Mouse (Mus musculus) hindbrain, postnatal 0 days (tissue): Measurements from ENCODE around the gene Mettl5. TPM values are rescaled to one million over a fixed set of nuclear protein-coding genes. Genes with fewer than 3 reads are reported as not detected.

Experiments
- ATAC-seq: fragments of 200-750 bp; cut with Nextera tagmentation; 2 replicates; pipeline ENCODE4 v1.8.0; 2017; ENCODE audit warnings: mild to moderate bottlenecking, moderate TSS enrichment, moderate library complexity
- DNase-seq: peaks from one replicate; pipeline ENCODE4 v3.0.0-alpha.2; 2015; ENCODE audit warnings: low spot score
- H3K27ac ChIP-seq: fragments of 300-500 bp; sonication (generic); 2 replicates; pipeline ENCODE4 v1.5.1; 2014; ENCODE audit warnings: mild to moderate bottlenecking
- H3K27me3 ChIP-seq: fragments of 300-500 bp; sonication (generic); 2 replicates; pipeline ENCODE4 v1.6.1; 2014; ENCODE audit warnings: low read length, mixed read lengths; ENCODE audit not compliant: insufficient read depth
- H3K36me3 ChIP-seq: fragments of 300-500 bp; sonication (generic); 2 replicates; pipeline ENCODE4 v1.6.1; 2014; ENCODE audit warnings: low read length, mixed read lengths; ENCODE audit not compliant: insufficient read depth
- H3K4me1 ChIP-seq: fragments of 300-500 bp; sonication (generic); 2 replicates; pipeline ENCODE4 v1.6.1; 2014; ENCODE audit warnings: antibody characterized with exemption, low read length, mixed read lengths; ENCODE audit not compliant: insufficient read depth
- H3K4me2 ChIP-seq: fragments of 300-500 bp; sonication (generic); 2 replicates; pipeline ENCODE4 v1.6.1; 2014; ENCODE audit warnings: low read depth, mild to moderate bottlenecking, low read length, moderate library complexity, mixed read lengths
- H3K4me3 ChIP-seq: fragments of 300-500 bp; sonication (generic); 2 replicates; pipeline ENCODE4 v1.5.1; 2014; ENCODE audit warnings: low read length
- H3K9ac ChIP-seq: fragments of 300-500 bp; sonication (generic); replicated peaks from 2 replicates; pipeline ENCODE4 v1.6.1; 2014; ENCODE audit warnings: mild to moderate bottlenecking, low read length, moderate library complexity, mixed read lengths
- H3K9me3 ChIP-seq: fragments of 300-500 bp; sonication (generic); 2 replicates; pipeline ENCODE4 v1.6.1; 2016; ENCODE audit warnings: low read length, mixed read lengths
- CTCF ChIP-seq: IDR thresholded peaks from 2 replicates; pipeline ENCODE4 v1.5.1; 2016; ENCODE audit warnings: antibody characterized with exemption, control low read depth, low read depth
- WGBS: fragments of 180-500 bp; shearing (Covaris S2); extraction: QIAGEN DNeasy Blood & Tissue Kit; methylation state at CpG from one replicate; pipeline ENCODE4 v1.1.7; 2014; 5-methylcytosine and 5-hydroxymethylcytosine counted together
- polyA plus RNA-seq: library from polyadenylated mRNA; unstranded; fragments of >200 nt; fragmentation: Nextera tagmentation; extraction: Ambion mirVana; gene quantifications from 2 replicates; pipeline ENCODE4 v1.2.1, GENCODE M21; 2015
- total RNA-seq: library from RNA; depleted of rRNA; stranded (reverse); fragments of >200 nt; gene quantifications from 2 replicates; pipeline ENCODE4 v1.2.3, GENCODE M21; 2014

Gene Mettl5
- total and polyA plus RNA-seq, 2 experiments from 2014 or later: 10.9 to 39.4 TPM

GRCm38 (mm10) chr2:69897618-69898575 is 12.5 kb upstream of the Mettl5 start:
- peak overlapping the region; percentile 100 for H3K9ac ChIP-seq
- peak overlapping the region; percentile 99 for H3K4me3 ChIP-seq
- H3K9me3 ChIP-seq: no peaks in the 10 kb centered on the region
- H3K4me2 ChIP-seq: peak overlapping the region; percentile 85
- TF ChIP-seq CTCF: peak; percentile 18; the same call in 1 of the 2 replicates
- H3K27me3 ChIP-seq: no peaks in the 10 kb centered on the region
- 0 out of 2 replicates have a peak, but pooled peaks cover 3% of the 10 kb centered on the region for H3K4me1 ChIP-seq
- H3K27ac ChIP-seq: peak overlapping the region; percentile 99
- ATAC-seq (peak; percentile 55), DNase-seq (peak; percentile 59)
- no peaks in the 10 kb centered on the region for H3K36me3 ChIP-seq
- WGBS: under 1% methylated on average over 54 of the region's 55 CpGs

- Histone ChIP-seq H3K27ac (peak within 1 kb of the TSS; percentile 99), H3K4me2 (peak within 1 kb of the TSS; percentile 85), H3K4me3 (peak within 1 kb of the TSS; percentile 99), H3K9me3 (no peaks in the 10 kb centered on the region), H3K36me3 (no peaks in the 10 kb centered on the region), H3K27me3 (no peaks in the 10 kb centered on the region), H3K9ac (peak within 1 kb of the TSS; percentile 100), H3K4me1 (0 out of 2 replicates have a peak, but pooled peaks cover 3% of the 10 kb centered on the region)
- under 1% methylated on average over 59 of the region's 65 CpGs for whole genome bisulfite sequencing
- no peak for TF ChIP-seq CTCF
- ATAC-seq: peak; percentile 100
- peak; percentile 98 for DNase-seq
Measured at GRCm38 (mm10) chr2:69897039-69897617, 11.7 kb upstream of the Mettl5 start, which contains the start of gene Ubr3. Gene Ubr3 (plus strand): TSS chr2:69897246.

GRCm38 (mm10) chr2:69896224-69896581 is 10.8 kb upstream of the Mettl5 start:
- Histone ChIP-seq H3K4me1 (0 out of 2 replicates have a peak, but pooled peaks cover 3% of the 10 kb centered on the region), H3K9ac (no peak overlapping the region), H3K4me3 (no peak overlapping the region), H3K9me3 (no peaks in the 10 kb centered on the region), H3K27me3 (no peaks in the 10 kb centered on the region), H3K36me3 (no peaks in the 10 kb centered on the region), H3K4me2 (no peak overlapping the region), H3K27ac (no peak overlapping the region)
- no peak for DNase-seq
- ATAC-seq: no peak
- TF ChIP-seq CTCF: no peak
- WGBS: 93% methylated on average over 4 of the region's 4 CpGs

- no peaks in the 10 kb centered on the region for H3K27me3 ChIP-seq
- H3K4me3 ChIP-seq: no peak overlapping the region
- H3K27ac ChIP-seq: no peak overlapping the region
- H3K4me2 ChIP-seq: no peak overlapping the region
- WGBS: 62% methylated on average over 14 of the region's 14 CpGs
- ATAC-seq (no peak), DNase-seq (no peak)
- peak; percentile 38; the same call in 1 of the 2 replicates for TF ChIP-seq CTCF
- H3K36me3 ChIP-seq: no peaks in the 10 kb centered on the region
- H3K9me3 ChIP-seq: no peaks in the 10 kb centered on the region
- no peak overlapping the region for H3K9ac ChIP-seq
- H3K4me1 ChIP-seq: 0 out of 2 replicates have a peak, but pooled peaks cover 3% of the 10 kb centered on the region
Measured at GRCm38 (mm10) chr2:69895502-69896223, 10.2 kb upstream of the Mettl5 start.

- 91% methylated on average over 5 of the region's 5 CpGs for WGBS
Measured at GRCm38 (mm10) chr2:69893891-69894290, 8.5 kb upstream of the Mettl5 start.

GRCm38 (mm10) chr2:69893145-69893544 is 7.7 kb upstream of the Mettl5 start:
- H3K9ac ChIP-seq: no peak overlapping the region
- H3K36me3 ChIP-seq: no peaks in the 10 kb centered on the region
- ATAC-seq (no peak), DNase-seq (no peak)
- H3K4me2 ChIP-seq: no peak overlapping the region
- no peak for TF ChIP-seq CTCF
- H3K27me3 ChIP-seq: no peaks in the 10 kb centered on the region
- H3K4me3 ChIP-seq: no peak overlapping the region
- no peaks in the 10 kb centered on the region for H3K4me1 ChIP-seq
- 93% methylated on average over 1 of the region's 1 CpGs for WGBS
- no peak overlapping the region for H3K27ac ChIP-seq
- no peaks in the 10 kb centered on the region for H3K9me3 ChIP-seq

More at GRCm38 (mm10) chr2:69893891-69894290, 8.5 kb upstream of the Mettl5 start:
- Histone ChIP-seq H3K9me3 (no peaks in the 10 kb centered on the region), H3K27ac (no peak overlapping the region), H3K27me3 (no peaks in the 10 kb centered on the region), H3K4me3 (no peak overlapping the region), H3K9ac (no peak overlapping the region), H3K36me3 (no peaks in the 10 kb centered on the region), H3K4me1 (0 out of 2 replicates have a peak, but pooled peaks cover under 1% of the 10 kb centered on the region), H3K4me2 (no peak overlapping the region)
- ATAC-seq (no peak), DNase-seq (no peak)
- no peak for TF ChIP-seq CTCF
